Mouse (Mus musculus): Measurements from ENCODE around the gene Wnt11. TPM values are rescaled to one million over a fixed set of nuclear protein-coding genes. Genes with fewer than 3 reads are reported as not detected.

Wnt11 gene
- total and polyA plus RNA-seq, 3 experiments: not detected

DNA sequence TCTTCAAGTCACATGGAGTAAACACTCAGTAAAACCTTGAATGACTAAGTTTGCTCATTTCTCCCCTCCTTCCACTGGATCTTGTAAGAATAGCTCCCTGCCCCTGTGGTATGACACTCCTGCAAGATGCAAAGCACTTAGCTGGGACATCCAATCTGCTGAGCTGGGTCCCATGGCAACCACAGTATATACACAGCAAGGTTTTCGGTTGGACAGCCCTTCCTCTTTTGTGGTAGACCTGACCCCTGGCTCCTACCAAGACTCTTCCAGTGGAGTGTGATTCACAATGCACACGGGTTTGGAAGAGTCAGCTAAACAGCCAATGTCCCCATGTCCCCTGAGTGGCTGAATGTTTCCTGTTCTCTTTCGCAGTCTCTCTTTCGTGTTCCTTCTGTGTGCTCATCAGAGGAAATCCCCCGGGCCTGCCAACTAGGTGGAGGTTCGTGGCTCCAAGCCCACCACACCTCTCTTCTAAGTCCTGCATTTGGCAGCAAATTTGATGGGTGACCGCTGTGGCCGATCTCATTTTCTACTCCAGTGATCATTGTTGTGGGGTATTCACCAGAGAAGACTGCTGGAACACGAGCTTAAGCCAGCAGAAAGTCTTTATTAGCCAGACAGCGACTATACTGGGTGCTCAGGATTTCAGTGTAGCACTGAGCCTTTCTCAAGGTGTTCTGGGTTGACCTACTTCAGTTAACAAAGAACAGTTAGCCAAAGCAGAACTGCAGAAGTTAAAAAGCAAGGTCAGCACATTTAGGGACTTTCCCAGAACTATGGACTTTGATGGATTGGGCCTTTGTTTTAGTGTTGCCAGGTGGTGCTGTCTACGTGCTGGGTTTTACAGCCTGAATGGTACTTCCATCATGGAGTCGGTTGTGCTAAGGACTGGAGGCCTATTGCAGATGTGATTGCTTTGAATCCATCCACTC lies 29.8 kb upstream of the Wnt11 start:
- no peak for TF ChIP-seq MXI1 (IDR thresholded peaks at IDR 0.05; ENCODE audit: low read depth, low read length)
- peak; percentile 60; the same call in 1 of the 2 replicates for TF ChIP-seq MAFK (IDR thresholded peaks at IDR 0.05; ENCODE audit: borderline replicate concordance, low read depth, low read length)
- TF ChIP-seq SMC3 (IDR thresholded peaks at IDR 0.05; ENCODE audit: low read depth, low read length): no peak
- Histone ChIP-seq H3K36me3 (ENCODE audit: control insufficient read depth in 1 of 2, insufficient read depth in 2 of 2, low read length in 2 of 2) (no peaks in the 10 kb centered on the region), H3K27ac (ENCODE audit: control insufficient read depth, low read depth, low read length) (no peak overlapping the region), H3K4me1 (ENCODE audit: control insufficient read depth in 1 of 2, insufficient read depth in 2 of 2, low read length in 2 of 2) (no peaks in the 10 kb centered on the region), H3K4me3 (ENCODE audit: control insufficient read depth in 1 of 2, insufficient read depth in 1 of 2, low read depth in 2 of 2, low read length in 2 of 2) (no peak overlapping the region), H3K27me3 (ENCODE audit: control insufficient read depth in 1 of 2, insufficient read depth in 2 of 2, low read length in 2 of 2) (no peaks in the 10 kb centered on the region), H3K9me3 (replicated peaks; ENCODE audit: insufficient read depth, low read length) (no peaks in the 10 kb centered on the region), H3K79me2 (ENCODE audit: control insufficient read depth, insufficient read depth, low read length, poor library complexity) (no peaks in the 10 kb centered on the region), H3K9ac (ENCODE audit: control insufficient read depth, low read depth, low read length, poor library complexity, severe bottlenecking) (no peak overlapping the region)
- no peak for DNase-seq (ENCODE audit: low read depth, low spot score)

DNA sequence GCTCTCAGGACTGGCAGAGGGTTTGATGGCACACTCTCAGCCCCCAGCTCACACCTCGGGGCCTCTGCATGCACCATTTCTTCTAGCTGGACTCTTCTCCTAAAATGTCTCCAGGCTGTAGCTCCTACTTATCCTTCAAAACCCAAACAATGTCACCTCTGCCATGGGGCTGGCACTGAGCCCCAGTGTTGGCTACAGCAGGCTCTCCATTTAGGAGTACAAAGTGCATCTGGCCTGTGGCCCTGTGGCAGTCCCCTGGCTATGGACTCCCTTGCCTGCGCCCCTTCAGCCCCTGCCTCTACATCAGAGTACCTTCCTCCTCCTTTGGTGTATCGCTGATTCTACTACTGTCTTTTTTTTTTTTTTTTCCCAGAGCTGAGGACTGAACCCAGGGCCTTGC lies 28.0 kb upstream of the Wnt11 start:
- Histone ChIP-seq H3K27me3 (ENCODE audit: control insufficient read depth in 1 of 2, insufficient read depth in 2 of 2, low read length in 2 of 2) (no peaks in the 10 kb centered on the region), H3K9ac (ENCODE audit: control insufficient read depth, low read depth, low read length, poor library complexity, severe bottlenecking) (no peak overlapping the region), H3K4me3 (ENCODE audit: control insufficient read depth in 1 of 2, insufficient read depth in 1 of 2, low read depth in 2 of 2, low read length in 2 of 2) (no peak overlapping the region), H3K9me3 (replicated peaks; ENCODE audit: insufficient read depth, low read length) (no peaks in the 10 kb centered on the region), H3K4me1 (ENCODE audit: control insufficient read depth in 1 of 2, insufficient read depth in 2 of 2, low read length in 2 of 2) (0 out of 4 replicates have a peak, but pooled peaks cover 0 to 2% of the 10 kb centered on the region in 2 experiments), H3K27ac (ENCODE audit: control insufficient read depth, low read depth, low read length) (no peak overlapping the region), H3K36me3 (ENCODE audit: control insufficient read depth in 1 of 2, insufficient read depth in 2 of 2, low read length in 2 of 2) (no peaks in the 10 kb centered on the region), H3K79me2 (ENCODE audit: control insufficient read depth, insufficient read depth, low read length, poor library complexity) (no peaks in the 10 kb centered on the region)
- DNase-seq (ENCODE audit: low read depth, low spot score): no peak
- TF ChIP-seq ZNF384 (IDR thresholded peaks at IDR 0.05; ENCODE audit: low read depth, low read length) (no peak), CTCF (IDR thresholded peaks at IDR 0.05 in 2 of 3, conservative IDR thresholded peaks at IDR 0.05 in 1 of 3; ENCODE audit: control insufficient read depth in 1 of 3, insufficient read depth in 1 of 3, low read depth in 2 of 3, low read length in 3 of 3, poor library complexity in 1 of 3, severe bottlenecking in 1 of 3) (no peak), HCFC1 (IDR thresholded peaks at IDR 0.05; ENCODE audit: low read depth, low read length) (no peak), EP300 (IDR thresholded peaks at IDR 0.05; ENCODE audit: low read depth in 1 of 2, low read length in 2 of 2) (no peak), TAL1 (IDR thresholded peaks at IDR 0.05; ENCODE audit: low read length) (no peak), POLR2AphosphoS2 (IDR thresholded peaks at IDR 0.05; ENCODE audit: low read length) (no peak), RAD21 (IDR thresholded peaks at IDR 0.05; ENCODE audit: low read depth, low read length) (no peak), POLR2AphosphoS5 (IDR thresholded peaks at IDR 0.05; ENCODE audit: borderline replicate concordance, low read depth, low read length) (no peak), TBP (IDR thresholded peaks at IDR 0.05; ENCODE audit: low read depth, low read length) (no peak)

DNA sequence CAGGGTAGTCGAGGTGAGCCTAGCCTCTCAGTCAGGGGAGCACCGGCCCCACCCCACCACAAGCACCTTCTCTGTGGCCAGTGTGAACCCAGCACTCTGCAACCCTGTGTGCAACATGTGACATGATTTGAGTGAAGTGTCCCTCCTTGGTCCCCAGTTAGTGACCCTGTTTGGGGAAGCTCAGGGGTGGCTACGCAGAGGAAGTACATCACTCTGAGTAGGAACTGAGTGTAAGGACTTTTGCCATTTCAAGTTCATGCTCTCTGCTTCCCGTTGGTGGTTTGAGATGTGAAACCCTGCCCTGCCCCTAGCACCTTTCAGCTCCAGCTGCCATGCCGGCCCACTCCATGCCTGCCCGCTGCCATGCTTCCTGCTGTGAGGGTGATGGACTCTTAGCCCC lies 25.5 kb upstream of the Wnt11 start:
- no peak overlapping the region for H3K9ac ChIP-seq (ENCODE audit: control insufficient read depth, low read depth, low read length, poor library complexity, severe bottlenecking)
- H3K4me1 ChIP-seq (ENCODE audit: control insufficient read depth in 1 of 2, insufficient read depth in 2 of 2, low read length in 2 of 2): peaks cover 0 to 7% of the 10 kb centered on the region in 2 experiments; a peak in 1 of 4 replicates
- H3K79me2 ChIP-seq (ENCODE audit: control insufficient read depth, insufficient read depth, low read length, poor library complexity): no peaks in the 10 kb centered on the region
- H3K36me3 ChIP-seq (ENCODE audit: control insufficient read depth in 1 of 2, insufficient read depth in 2 of 2, low read length in 2 of 2): no peaks in the 10 kb centered on the region
- H3K27ac ChIP-seq (ENCODE audit: control insufficient read depth, low read depth, low read length): no peak overlapping the region
- H3K27me3 ChIP-seq (ENCODE audit: control insufficient read depth in 1 of 2, insufficient read depth in 2 of 2, low read length in 2 of 2): no peaks in the 10 kb centered on the region
- TF ChIP-seq ELF1 (IDR thresholded peaks at IDR 0.05; ENCODE audit: low read depth, low read length) (no peak), ZC3H11A (IDR thresholded peaks at IDR 0.05; ENCODE audit: low read depth, low read length) (no peak), NELFE (IDR thresholded peaks at IDR 0.05; ENCODE audit: low read depth, low read length) (no peak), SIN3A (IDR thresholded peaks at IDR 0.05; ENCODE audit: low read length) (no peak), JUND (IDR thresholded peaks at IDR 0.05; ENCODE audit: low read depth, low read length) (no peak), POLR2AphosphoS2 (IDR thresholded peaks at IDR 0.05; ENCODE audit: low read length) (no peak), MYB (IDR thresholded peaks at IDR 0.05; ENCODE audit: low read depth, low read length) (no peak)
- no peaks in the 10 kb centered on the region for H3K9me3 ChIP-seq (replicated peaks; ENCODE audit: insufficient read depth, low read length)
- DNase-seq (ENCODE audit: low read depth, low spot score): no peak
- no peak overlapping the region for H3K4me3 ChIP-seq (ENCODE audit: control insufficient read depth in 1 of 2, insufficient read depth in 1 of 2, low read depth in 2 of 2, low read length in 2 of 2)
